Mouse (Mus musculus) Muller cell, postnatal 12 days (primary cell): ENCODE measurements around the gene Pard6b.

ENCODE experiments used
- DNase-seq: peaks from one replicate; pipeline ENCODE4 v3.0.0-alpha.2; 2015; ENCODE audit errors: inconsistent ontology term

The Pard6b gene

DNA sequence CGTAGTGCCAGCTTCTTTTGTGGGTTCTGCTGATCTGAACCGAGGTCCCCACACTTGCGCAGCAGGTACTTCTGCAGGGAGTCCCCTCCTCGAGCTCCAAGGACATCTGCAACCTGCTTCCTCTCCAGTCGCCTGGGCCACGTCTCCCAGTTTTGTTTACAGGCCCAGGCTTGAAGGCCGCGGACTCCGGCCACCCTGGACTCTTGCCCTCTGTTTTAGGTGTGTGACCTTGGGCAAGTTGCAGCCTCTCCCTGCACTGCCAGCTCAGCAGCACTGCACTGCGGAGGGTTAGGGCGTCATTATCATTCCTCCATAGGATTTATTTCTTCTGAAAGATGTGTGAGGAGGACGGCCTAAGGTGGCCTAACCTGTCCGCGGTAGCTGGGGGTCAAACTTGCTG is 47.0 kb downstream of the Pard6b start:
- DNase-seq: no peak

- peak; percentile 86 for DNase-seq
Observed at GRCm38 (mm10) chr2:168128211-168128859, 47.5 kb downstream of the Pard6b start.

DNA sequence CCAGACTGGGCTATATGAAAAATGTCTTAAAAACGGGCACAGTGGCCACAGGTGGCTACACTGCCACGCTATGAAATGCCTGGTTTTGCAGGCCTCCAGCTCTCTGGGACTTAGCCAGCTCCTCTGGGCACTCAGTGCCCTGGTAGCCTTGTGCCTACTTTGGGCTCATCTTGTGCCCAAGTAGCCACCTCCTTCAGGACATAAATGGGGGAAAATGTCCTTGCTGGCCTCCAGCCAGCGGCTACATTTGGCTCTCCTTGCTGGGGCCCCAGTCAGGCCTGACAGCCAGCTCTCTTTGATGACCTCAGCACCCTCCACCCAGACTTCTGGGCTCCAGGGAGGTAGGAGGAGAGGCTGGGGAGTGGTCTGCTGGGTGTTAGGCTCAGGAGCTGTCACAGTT is 49.2 kb downstream of the Pard6b start:
- DNase-seq: no peak

DNA sequence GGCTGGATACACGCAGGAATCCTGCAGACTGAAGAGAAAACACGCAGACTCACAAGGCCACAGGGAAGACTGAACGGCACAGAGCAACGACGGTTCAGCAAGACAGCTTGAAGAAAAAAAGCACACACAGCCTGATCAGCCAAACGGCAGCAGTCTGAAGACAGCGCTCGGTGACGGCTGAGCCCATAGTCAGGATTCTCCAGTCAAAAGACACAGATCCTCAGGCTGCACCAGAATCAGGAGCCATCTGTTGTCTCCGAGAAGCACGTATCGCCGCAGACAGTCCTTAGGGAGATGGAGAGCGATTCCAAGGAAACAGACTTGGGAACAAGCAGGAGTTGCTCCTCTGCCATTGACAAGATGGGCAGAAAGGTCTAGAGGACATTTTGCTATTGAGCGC is 56.4 kb downstream of the Pard6b start:
- no peak for DNase-seq

GRCm38 (mm10) chr2:168143794-168144193 is 63.0 kb downstream of the Pard6b start:
- DNase-seq: no peak

GRCm38 (mm10) chr2:168145437-168145836 is 64.6 kb downstream of the Pard6b start:
- DNase-seq: no peak

- DNase-seq: no peak
Observed at GRCm38 (mm10) chr2:168147722-168148432, 67.1 kb downstream of the Pard6b start.

- no peak for DNase-seq
Observed at GRCm38 (mm10) chr2:168149241-168149640, 68.4 kb downstream of the Pard6b start.
